Mouse (Mus musculus): ENCODE results near the gene Uqcc2. TPM values are rescaled to one million over a fixed set of nuclear protein-coding genes. Genes with fewer than 3 reads are reported as not detected.

The Uqcc2 gene
- polyA plus RNA-seq, 2 experiments = 233 to 343 TPM

GRCm38 (mm10) chr17:27166901-27167300 lies 33.2 kb upstream of the Uqcc2 start:
- no peak overlapping the region for H3K4me3 ChIP-seq (replicated peaks; ENCODE audit: low read length)
- ATAC-seq (ENCODE audit: low FRiP score, low read depth) = no peak
- no peak overlapping the region for H3K27ac ChIP-seq (replicated peaks; ENCODE audit: low read depth, low read length)
- no peak for DNase-seq (ENCODE audit: low spot score)
- 64% methylated on average over 6 of the region's 6 CpGs for WGBS
- H3K27me3 ChIP-seq (ENCODE audit: control insufficient read depth, insufficient read depth, low read length) = no peaks in the 10 kb centered on the region
- no peaks in the 10 kb centered on the region for H3K36me3 ChIP-seq (ENCODE audit: control insufficient read depth, insufficient read depth, low read length)
- H3K4me1 ChIP-seq (ENCODE audit: control insufficient read depth, insufficient read depth, low read length) = peaks cover 17% of the 10 kb centered on the region; the same call in 1 of the 2 replicates
- no peak overlapping the region for H3K9ac ChIP-seq (ENCODE audit: low read depth, low read length, severe bottlenecking)
- H3K9me3 ChIP-seq (ENCODE audit: control insufficient read depth, low read length) = no peaks in the 10 kb centered on the region
- no peak for TF ChIP-seq POLR2A (IDR thresholded peaks at IDR 0.05; ENCODE audit: borderline replicate concordance, extremely low read depth, insufficient read depth, insufficient read length)
- no peak overlapping the region for H3K4me2 ChIP-seq (replicated peaks; ENCODE audit: low read depth, low read length, severe bottlenecking)

- TF ChIP-seq POLR2A (IDR thresholded peaks at IDR 0.05; ENCODE audit: borderline replicate concordance, extremely low read depth, insufficient read depth, insufficient read length) = no peak
- ATAC-seq (ENCODE audit: low FRiP score, low read depth) (0 out of 2 replicates have a peak, but pooled peaks have one; percentile 34), DNase-seq (ENCODE audit: low spot score) (peak; percentile 47)
- no peak overlapping the region for H3K4me2 ChIP-seq (replicated peaks; ENCODE audit: low read depth, low read length, severe bottlenecking)
- H3K36me3 ChIP-seq (ENCODE audit: control insufficient read depth, insufficient read depth, low read length) = no peaks in the 10 kb centered on the region
- no peaks in the 10 kb centered on the region for H3K9me3 ChIP-seq (ENCODE audit: control insufficient read depth, low read length)
- H3K4me1 ChIP-seq (ENCODE audit: control insufficient read depth, insufficient read depth, low read length) = peaks cover 17% of the 10 kb centered on the region
- no peaks in the 10 kb centered on the region for H3K27me3 ChIP-seq (ENCODE audit: control insufficient read depth, insufficient read depth, low read length)
- no peak overlapping the region for H3K27ac ChIP-seq (replicated peaks; ENCODE audit: low read depth, low read length)
- 22% methylated on average over 8 of the region's 8 CpGs for WGBS
- H3K4me3 ChIP-seq (replicated peaks; ENCODE audit: low read length) = no peak overlapping the region
- no peak overlapping the region for H3K9ac ChIP-seq (ENCODE audit: low read depth, low read length, severe bottlenecking)
Observed at GRCm38 (mm10) chr17:27165054-27165773, 31.5 kb upstream of the Uqcc2 start.

- H3K9me3 ChIP-seq (ENCODE audit: control insufficient read depth, low read length) = no peaks in the 10 kb centered on the region
- peaks cover 11% of the 10 kb centered on the region for H3K4me1 ChIP-seq (ENCODE audit: control insufficient read depth, insufficient read depth, low read length)
- H3K36me3 ChIP-seq (ENCODE audit: control insufficient read depth, insufficient read depth, low read length) = no peaks in the 10 kb centered on the region
- no peak overlapping the region for H3K4me3 ChIP-seq (replicated peaks; ENCODE audit: low read length)
- no peak overlapping the region for H3K9ac ChIP-seq (ENCODE audit: low read depth, low read length, severe bottlenecking)
- H3K4me2 ChIP-seq (replicated peaks; ENCODE audit: low read depth, low read length, severe bottlenecking) = no peak overlapping the region
- no peak overlapping the region for H3K27ac ChIP-seq (replicated peaks; ENCODE audit: low read depth, low read length)
- 64% methylated on average over 4 of the region's 4 CpGs for WGBS
- no peak for TF ChIP-seq POLR2A (IDR thresholded peaks at IDR 0.05; ENCODE audit: borderline replicate concordance, extremely low read depth, insufficient read depth, insufficient read length)
- ATAC-seq (ENCODE audit: low FRiP score, low read depth) (no peak), DNase-seq (ENCODE audit: low spot score) (no peak)
- no peaks in the 10 kb centered on the region for H3K27me3 ChIP-seq (ENCODE audit: control insufficient read depth, insufficient read depth, low read length)
Observed at GRCm38 (mm10) chr17:27160905-27161304, 27.2 kb upstream of the Uqcc2 start.

- Histone ChIP-seq H3K4me2 (replicated peaks; ENCODE audit: low read depth, low read length, severe bottlenecking) (no peak overlapping the region), H3K36me3 (ENCODE audit: control insufficient read depth, insufficient read depth, low read length) (no peaks in the 10 kb centered on the region), H3K9me3 (ENCODE audit: control insufficient read depth, low read length) (no peaks in the 10 kb centered on the region), H3K27ac (replicated peaks; ENCODE audit: low read depth, low read length) (no peak overlapping the region), H3K27me3 (ENCODE audit: control insufficient read depth, insufficient read depth, low read length) (no peaks in the 10 kb centered on the region), H3K4me1 (ENCODE audit: control insufficient read depth, insufficient read depth, low read length) (peaks cover 19% of the 10 kb centered on the region), H3K9ac (ENCODE audit: low read depth, low read length, severe bottlenecking) (no peak overlapping the region), H3K4me3 (replicated peaks; ENCODE audit: low read length) (no peak overlapping the region)
- no peak for ATAC-seq (ENCODE audit: low FRiP score, low read depth)
- 65% methylated on average over 7 of the region's 7 CpGs for WGBS
- no peak for DNase-seq (ENCODE audit: low spot score)
- no peak for TF ChIP-seq POLR2A (IDR thresholded peaks at IDR 0.05; ENCODE audit: borderline replicate concordance, extremely low read depth, insufficient read depth, insufficient read length)
Observed at GRCm38 (mm10) chr17:27159169-27159568, 25.5 kb upstream of the Uqcc2 start.

GRCm38 (mm10) chr17:27158439-27158838 lies 24.7 kb upstream of the Uqcc2 start:
- Histone ChIP-seq H3K9ac (ENCODE audit: low read depth, low read length, severe bottlenecking) (no peak overlapping the region), H3K9me3 (ENCODE audit: control insufficient read depth, low read length) (no peaks in the 10 kb centered on the region), H3K27me3 (ENCODE audit: control insufficient read depth, insufficient read depth, low read length) (no peaks in the 10 kb centered on the region), H3K4me3 (replicated peaks; ENCODE audit: low read length) (no peak overlapping the region), H3K36me3 (ENCODE audit: control insufficient read depth, insufficient read depth, low read length) (no peaks in the 10 kb centered on the region), H3K4me2 (replicated peaks; ENCODE audit: low read depth, low read length, severe bottlenecking) (no peak overlapping the region), H3K27ac (replicated peaks; ENCODE audit: low read depth, low read length) (no peak overlapping the region), H3K4me1 (ENCODE audit: control insufficient read depth, insufficient read depth, low read length) (peaks cover 27% of the 10 kb centered on the region)
- DNase-seq (ENCODE audit: low spot score) = no peak
- 73% methylated on average over 6 of the region's 6 CpGs for WGBS
- TF ChIP-seq POLR2A (IDR thresholded peaks at IDR 0.05; ENCODE audit: borderline replicate concordance, extremely low read depth, insufficient read depth, insufficient read length) = no peak
- no peak for ATAC-seq (ENCODE audit: low FRiP score, low read depth)
